Mouse (Mus musculus) ES-E14 (cell line): ENCODE results near the gene Tmem102. TPM values are rescaled to one million over a fixed set of nuclear protein-coding genes. Genes with fewer than 3 reads are reported as not detected.

Experiments used
- DNase-seq: peaks from one replicate; pipeline ENCODE4 v3.0.0-alpha.2; 2013; ENCODE audit warnings: low read depth, low spot score
- H3K27ac ChIP-seq: 2 replicates; pipeline ENCODE4 v1.5.1; 2012; ENCODE audit warnings: low read depth, mild to moderate bottlenecking, low read length, moderate library complexity, mixed read lengths; ENCODE audit not compliant: poor library complexity, insufficient read depth, severe bottlenecking
- H3K36me3 ChIP-seq: 2 replicates; pipeline ENCODE4 v1.6.1; 2012; ENCODE audit warnings: mild to moderate bottlenecking, low read length, moderate library complexity, mixed read lengths; ENCODE audit not compliant: control insufficient read depth, poor library complexity, insufficient read depth, severe bottlenecking
- H3K4me1 ChIP-seq, 2 experiments: fragments of 150-350 bp in 1 of 2; sonication (generic) in 1 of 2; 2 replicates each; pipeline ENCODE4 v1.6.1; 2012; ENCODE audit warnings: low read length in 2 of 2, mild to moderate bottlenecking in 1 of 2, mixed read lengths in 1 of 2; ENCODE audit not compliant: control insufficient read depth in 2 of 2, insufficient read depth in 2 of 2, poor library complexity in 1 of 2
- H3K4me3 ChIP-seq, 2 experiments: fragments of 150-350 bp in 1 of 2; sonication (generic) in 1 of 2; 2 replicates each; pipeline ENCODE4 v1.5.1; 2012; ENCODE audit warnings: low read length in 2 of 2, low read depth in 1 of 2, mild to moderate bottlenecking in 1 of 2, mixed read lengths in 1 of 2; ENCODE audit not compliant: insufficient read depth in 1 of 2, poor library complexity in 1 of 2, severe bottlenecking in 1 of 2
- H3K9ac ChIP-seq: 2 replicates; pipeline ENCODE4 v1.6.1; 2012; ENCODE audit warnings: low read depth, mild to moderate bottlenecking, low read length, mixed read lengths; ENCODE audit not compliant: poor library complexity, insufficient read depth, severe bottlenecking
- H3K9me3 ChIP-seq: fragments of 150-350 bp; sonication (generic); 2 replicates; pipeline ENCODE4 v1.6.1; 2012; ENCODE audit warnings: low read depth, mild to moderate bottlenecking, low read length; ENCODE audit not compliant: control insufficient read depth, insufficient read depth
- CHD2 ChIP-seq: IDR thresholded peaks from 2 replicates; pipeline ENCODE4 v1.6.1; 2014; ENCODE audit warnings: mild to moderate bottlenecking, low read depth, low read length, inconsistent platforms
- HCFC1 ChIP-seq: IDR thresholded peaks from 2 replicates; pipeline ENCODE4 v1.6.1; 2012; ENCODE audit warnings: low read length, inconsistent platforms, borderline replicate concordance; ENCODE audit not compliant: insufficient read depth
- MAFK ChIP-seq: IDR thresholded peaks from 2 replicates; pipeline ENCODE4 v1.6.1; 2014; ENCODE audit warnings: mild to moderate bottlenecking, low read depth, low read length, inconsistent platforms; ENCODE audit not compliant: insufficient read depth
- ZC3H11A ChIP-seq: IDR thresholded peaks from 2 replicates; pipeline ENCODE4 v1.6.1; 2012; ENCODE audit warnings: low read depth, mild to moderate bottlenecking, inconsistent platforms, low read length, borderline replicate concordance
- ZNF384 ChIP-seq: IDR thresholded peaks from 2 replicates; pipeline ENCODE4 v1.6.1; 2012; ENCODE audit warnings: low read depth, low read length, inconsistent platforms
- in situ Hi-C, 2 experiments: fragments of 600-800 bp; cut with MboI; formaldehyde crosslinking; loops; one replicate each; pipeline ENCODE4 v1.15.1; 2025; ENCODE audit warnings: low sequenced_read_pairs in 2 of 2, inconsistent platforms in 1 of 2; ENCODE audit not compliant: unreplicated experiment in 2 of 2
- total RNA-seq: library from RNA; depleted of rRNA; stranded (reverse); fragments of 300-350 nt; gene quantifications from 2 replicates; pipeline ENCODE4 v1.2.3, GENCODE M21; 2012; rRNA removed

Tmem102 gene
- 1.3 and 1.8 TPM in 2 replicates for total RNA-seq

DNA sequence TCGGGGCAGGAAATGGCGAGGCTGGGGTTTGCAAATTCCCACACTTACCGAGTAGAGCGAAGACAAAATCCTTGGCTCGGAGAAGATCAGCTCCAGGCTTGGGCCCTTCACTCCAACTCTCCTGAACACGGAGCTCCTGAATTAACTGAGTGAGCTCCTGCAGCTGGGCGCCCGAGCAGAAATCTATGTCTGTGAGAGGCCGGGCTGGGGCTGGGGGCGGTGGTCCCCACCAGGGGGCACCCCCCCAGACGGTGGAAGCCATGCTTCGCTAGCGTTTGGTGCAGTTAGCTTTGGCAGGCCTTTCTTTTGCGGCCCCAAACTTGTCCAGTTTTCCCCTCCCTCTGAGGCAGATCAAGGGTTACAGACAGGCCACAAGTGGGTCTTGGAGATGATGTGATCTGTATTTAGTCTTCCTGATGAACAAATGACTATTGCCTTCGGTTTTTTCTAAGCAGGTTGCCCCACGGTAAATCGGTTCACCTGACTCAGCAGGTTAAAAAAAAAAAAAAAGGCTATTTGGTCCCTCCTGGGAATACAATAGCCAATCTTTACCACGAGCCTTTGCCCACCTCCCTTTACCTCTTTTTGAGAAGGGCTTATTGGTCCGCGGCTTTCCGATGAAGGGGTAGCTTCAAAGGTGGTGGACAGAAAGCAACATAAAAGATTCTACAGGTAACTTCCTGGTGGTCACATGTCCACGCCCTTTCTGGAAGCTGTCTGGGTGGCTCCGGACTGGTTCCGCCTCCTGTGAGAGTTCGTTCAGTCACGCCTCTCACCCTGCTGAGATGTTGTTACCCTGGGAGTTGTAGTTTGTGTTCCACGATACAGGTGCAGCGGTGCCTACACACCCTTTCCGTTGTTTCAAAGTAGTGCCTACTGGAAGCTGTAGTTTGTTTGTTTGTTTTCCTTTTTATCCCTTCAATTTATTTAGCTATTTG lies at the start of gene Tmem102:
Gene Tmem102, minus strand, starts transcription at position 653 of the 938 bp plus-strand sequence.
- Histone ChIP-seq H3K4me1 (peaks cover 3 to 10% of the 10 kb centered on the region in 2 experiments; a peak in 3 of 4 replicates), H3K9me3 (no peaks in the 10 kb centered on the region), H3K4me3 (peak within 1 kb of the TSS; percentile 62 to 92), H3K36me3 (no peaks in the 10 kb centered on the region; the same call in 1 of the 2 replicates), H3K27ac (no peak within 1 kb of the TSS), H3K9ac (peak within 1 kb of the TSS; percentile 21; the same call in 1 of the 2 replicates)
- TF ChIP-seq HCFC1 (peak; percentile 88), ZC3H11A (no peak), MAFK (peak; percentile 68; the same call in 1 of the 2 replicates), ZNF384 (peak; percentile 84)
- in situ Hi-C loops, result loop anchor here in 1 of 2 experiments (10.0 kb wide), 1 partner anchor 70 kb away; the partner anchor contains the start of gene Tmem95
- DNase-seq, result no peak

DNA sequence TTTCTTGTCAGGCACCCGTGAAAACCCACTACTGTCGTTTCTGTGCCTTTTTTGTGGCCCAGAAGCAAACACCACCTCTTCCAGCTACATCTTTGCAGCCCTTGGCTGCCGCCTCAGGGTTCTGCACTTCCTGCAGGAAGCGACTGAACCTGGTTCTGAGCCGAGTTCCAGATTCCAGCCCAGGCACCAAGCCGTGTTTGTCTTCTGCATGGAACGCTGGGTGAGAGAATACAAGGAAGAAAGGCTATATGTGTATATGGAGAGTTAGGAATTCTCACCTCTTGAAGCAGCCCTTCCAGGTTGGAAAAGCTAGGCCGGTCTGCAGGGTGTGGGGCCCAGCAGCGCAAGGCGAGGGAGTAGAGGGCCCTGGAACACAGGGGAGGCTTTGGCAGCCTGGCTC lies 49.3 kb upstream of the Tmem102 start:
- Histone ChIP-seq H3K4me1 (peaks cover 4 to 14% of the 10 kb centered on the region in 2 experiments; a peak in 2 of 4 replicates), H3K4me3 (no peak overlapping the region), H3K27ac (no peak overlapping the region), H3K9me3 (no peaks in the 10 kb centered on the region), H3K9ac (no peak overlapping the region), H3K36me3 (peaks cover 16% of the 10 kb centered on the region; the same call in 1 of the 2 replicates)
- no peak for DNase-seq
- TF ChIP-seq MAFK (no peak), HCFC1 (no peak), CHD2 (no peak), ZNF384 (no peak), ZC3H11A (no peak)
- in situ Hi-C loops, result no loop called here

GRCm38 (mm10) chr11:69853994-69854393 lies 48.6 kb upstream of the Tmem102 start:
- Histone ChIP-seq H3K9ac (no peak overlapping the region), H3K4me1 (peaks cover 4 to 13% of the 10 kb centered on the region in 2 experiments; a peak in 2 of 4 replicates), H3K27ac (no peak overlapping the region), H3K36me3 (peaks cover 16% of the 10 kb centered on the region; the same call in 1 of the 2 replicates), H3K9me3 (no peaks in the 10 kb centered on the region), H3K4me3 (no peak overlapping the region)
- in situ Hi-C loops, result no loop called here
- no peak for DNase-seq
- TF ChIP-seq ZNF384 (no peak), MAFK (no peak), CHD2 (no peak), ZC3H11A (no peak), HCFC1 (no peak)

DNA sequence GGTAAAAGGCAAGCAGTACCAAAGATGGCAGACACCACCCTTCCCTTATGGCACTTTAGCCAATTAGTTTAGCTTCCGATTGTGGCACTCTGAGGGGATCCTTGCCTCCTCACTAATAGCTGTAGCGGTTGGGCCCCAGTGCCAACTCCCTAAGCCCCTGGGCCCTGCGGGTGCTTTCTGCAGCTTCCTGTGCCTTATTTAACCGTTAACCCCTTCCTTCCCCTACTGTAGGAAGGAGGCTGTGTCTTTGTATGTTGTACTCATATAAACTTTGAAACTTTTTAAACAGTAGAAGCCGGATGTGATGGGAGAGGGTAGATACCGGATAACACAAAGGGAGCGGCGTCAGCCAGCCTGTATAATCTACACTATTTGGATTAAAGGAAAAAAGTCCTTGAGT lies 45.3 kb upstream of the Tmem102 start:
- in situ Hi-C loops, result no loop called here
- Histone ChIP-seq H3K9ac (no peak overlapping the region), H3K27ac (no peak overlapping the region), H3K36me3 (peaks cover 16% of the 10 kb centered on the region; the same call in 1 of the 2 replicates), H3K4me3 (no peak overlapping the region), H3K9me3 (no peaks in the 10 kb centered on the region), H3K4me1 (peaks cover 2 to 14% of the 10 kb centered on the region in 2 experiments; a peak in 2 of 4 replicates)
- DNase-seq, result no peak
- no peak for TF ChIP-seq HCFC1
- TF ChIP-seq MAFK, result no peak
- TF ChIP-seq CHD2, result no peak
- no peak for TF ChIP-seq ZNF384
- no peak for TF ChIP-seq ZC3H11A
